Mouse (Mus musculus): ENCODE data around the gene Tnrc6c. TPM values are rescaled to one million over a fixed set of nuclear protein-coding genes. Genes with fewer than 3 reads are reported as not detected.
A peak's percentile ranks its signal among the peaks of the same experiment; 100 is the strongest.

Gene Tnrc6c
- polyA plus RNA-seq, 1 experiment: 22.7 TPM

GRCm38 (mm10) chr11:117678740-117679139, 24.7 kb downstream of the Tnrc6c start:
- peaks cover 2% of the 10 kb centered on the region for H3K4me1 ChIP-seq (ENCODE audit: control insufficient read depth, insufficient read depth, insufficient read length)
- no peak overlapping the region for H3K4me3 ChIP-seq (ENCODE audit: extremely low read depth, insufficient read depth, insufficient read length)
- DNase-seq (ENCODE audit: low read depth in 1 of 2, low spot score in 2 of 2): peak in 1 of 2 experiments; percentile 14
- TF ChIP-seq CTCF (IDR thresholded peaks at IDR 0.05; ENCODE audit: extremely low read depth, insufficient read depth, insufficient read length, insufficient replicate concordance) (no peak), POLR2A (IDR thresholded peaks at IDR 0.05; ENCODE audit: low read depth, low read length) (no peak)
- 44% methylated on average over 2 of the region's 2 CpGs for WGBS
- H3K27ac ChIP-seq (ENCODE audit: insufficient read depth, low read length): no peak overlapping the region
- no peaks in the 10 kb centered on the region for H3K27me3 ChIP-seq (ENCODE audit: control insufficient read depth, insufficient read depth, low read length)
- H3K36me3 ChIP-seq (ENCODE audit: control insufficient read depth, insufficient read depth, low read length): no peaks in the 10 kb centered on the region

- DNase-seq (ENCODE audit: low read depth in 1 of 2, low spot score in 2 of 2): no peak
- Histone ChIP-seq H3K36me3 (ENCODE audit: control insufficient read depth, insufficient read depth, low read length) (no peaks in the 10 kb centered on the region), H3K4me1 (ENCODE audit: control insufficient read depth, insufficient read depth, insufficient read length) (peaks cover 29% of the 10 kb centered on the region; the same call in 1 of the 2 replicates), H3K4me3 (ENCODE audit: extremely low read depth, insufficient read depth, insufficient read length) (no peak overlapping the region), H3K27ac (ENCODE audit: insufficient read depth, low read length) (no peak overlapping the region), H3K27me3 (ENCODE audit: control insufficient read depth, insufficient read depth, low read length) (no peaks in the 10 kb centered on the region)
- TF ChIP-seq CTCF (IDR thresholded peaks at IDR 0.05; ENCODE audit: extremely low read depth, insufficient read depth, insufficient read length, insufficient replicate concordance) (no peak), POLR2A (IDR thresholded peaks at IDR 0.05; ENCODE audit: low read depth, low read length) (no peak)
- WGBS: 85% methylated on average over 5 of the region's 5 CpGs
Measured at GRCm38 (mm10) chr11:117684640-117685039, 30.6 kb downstream of the Tnrc6c start.

- Histone ChIP-seq H3K36me3 (ENCODE audit: control insufficient read depth, insufficient read depth, low read length) (no peaks in the 10 kb centered on the region), H3K4me1 (ENCODE audit: control insufficient read depth, insufficient read depth, insufficient read length) (peaks cover 29% of the 10 kb centered on the region; the same call in 1 of the 2 replicates), H3K27ac (ENCODE audit: insufficient read depth, low read length) (peak overlapping the region; percentile 13; the same call in 1 of the 2 replicates), H3K4me3 (ENCODE audit: extremely low read depth, insufficient read depth, insufficient read length) (no peak overlapping the region), H3K27me3 (ENCODE audit: control insufficient read depth, insufficient read depth, low read length) (no peaks in the 10 kb centered on the region)
- TF ChIP-seq POLR2A (IDR thresholded peaks at IDR 0.05; ENCODE audit: low read depth, low read length) (no peak), CTCF (IDR thresholded peaks at IDR 0.05; ENCODE audit: extremely low read depth, insufficient read depth, insufficient read length, insufficient replicate concordance) (no peak)
- WGBS: 49% methylated on average over 3 of the region's 3 CpGs
- DNase-seq (ENCODE audit: low read depth in 1 of 2, low spot score in 2 of 2): no peak
Measured at GRCm38 (mm10) chr11:117685461-117685860, 31.4 kb downstream of the Tnrc6c start.

GRCm38 (mm10) chr11:117686021-117686420, 31.9 kb downstream of the Tnrc6c start:
- H3K36me3 ChIP-seq (ENCODE audit: control insufficient read depth, insufficient read depth, low read length): no peaks in the 10 kb centered on the region
- 49% methylated on average over 8 of the region's 8 CpGs for WGBS
- peak; percentile 16 to 45 for DNase-seq (ENCODE audit: low read depth in 1 of 2, low spot score in 2 of 2)
- H3K4me3 ChIP-seq (ENCODE audit: extremely low read depth, insufficient read depth, insufficient read length): no peak overlapping the region; the same call in 1 of the 2 replicates
- TF ChIP-seq POLR2A (IDR thresholded peaks at IDR 0.05; ENCODE audit: low read depth, low read length): no peak
- TF ChIP-seq CTCF (IDR thresholded peaks at IDR 0.05; ENCODE audit: extremely low read depth, insufficient read depth, insufficient read length, insufficient replicate concordance): peak; percentile 18; the same call in 1 of the 2 replicates
- H3K4me1 ChIP-seq (ENCODE audit: control insufficient read depth, insufficient read depth, insufficient read length): peaks cover 29% of the 10 kb centered on the region; the same call in 1 of the 2 replicates
- H3K27ac ChIP-seq (ENCODE audit: insufficient read depth, low read length): peak overlapping the region; percentile 33; the same call in 1 of the 2 replicates
- H3K27me3 ChIP-seq (ENCODE audit: control insufficient read depth, insufficient read depth, low read length): no peaks in the 10 kb centered on the region

- Histone ChIP-seq H3K27ac (ENCODE audit: insufficient read depth, low read length) (no peak overlapping the region), H3K36me3 (ENCODE audit: control insufficient read depth, insufficient read depth, low read length) (no peaks in the 10 kb centered on the region), H3K4me3 (ENCODE audit: extremely low read depth, insufficient read depth, insufficient read length) (no peak overlapping the region), H3K27me3 (ENCODE audit: control insufficient read depth, insufficient read depth, low read length) (no peaks in the 10 kb centered on the region), H3K4me1 (ENCODE audit: control insufficient read depth, insufficient read depth, insufficient read length) (peaks cover 29% of the 10 kb centered on the region; the same call in 1 of the 2 replicates)
- DNase-seq (ENCODE audit: low read depth in 1 of 2, low spot score in 2 of 2): no peak
- no peak for TF ChIP-seq POLR2A (IDR thresholded peaks at IDR 0.05; ENCODE audit: low read depth, low read length)
- no peak for TF ChIP-seq CTCF (IDR thresholded peaks at IDR 0.05; ENCODE audit: extremely low read depth, insufficient read depth, insufficient read length, insufficient replicate concordance)
- WGBS: 78% methylated on average over 2 of the region's 2 CpGs
Measured at GRCm38 (mm10) chr11:117688603-117689002, 34.5 kb downstream of the Tnrc6c start.

- no peak for DNase-seq (ENCODE audit: low read depth in 1 of 2, low spot score in 2 of 2)
Measured at GRCm38 (mm10) chr11:117691311-117691710, 37.2 kb downstream of the Tnrc6c start.

GRCm38 (mm10) chr11:117694050-117694449, 40.0 kb downstream of the Tnrc6c start:
- no peak overlapping the region for H3K4me3 ChIP-seq (ENCODE audit: extremely low read depth, insufficient read depth, insufficient read length)

More at GRCm38 (mm10) chr11:117691311-117691710, 37.2 kb downstream of the Tnrc6c start:
- H3K4me1 ChIP-seq (ENCODE audit: control insufficient read depth, insufficient read depth, insufficient read length): peaks cover 19% of the 10 kb centered on the region; the same call in 1 of the 2 replicates
- H3K27ac ChIP-seq (ENCODE audit: insufficient read depth, low read length): no peak overlapping the region
- H3K27me3 ChIP-seq (ENCODE audit: control insufficient read depth, insufficient read depth, low read length): no peaks in the 10 kb centered on the region
- no peaks in the 10 kb centered on the region for H3K36me3 ChIP-seq (ENCODE audit: control insufficient read depth, insufficient read depth, low read length)
- no peak overlapping the region for H3K4me3 ChIP-seq (ENCODE audit: extremely low read depth, insufficient read depth, insufficient read length)
- no peak for TF ChIP-seq CTCF (IDR thresholded peaks at IDR 0.05; ENCODE audit: extremely low read depth, insufficient read depth, insufficient read length, insufficient replicate concordance)
- no peak for TF ChIP-seq POLR2A (IDR thresholded peaks at IDR 0.05; ENCODE audit: low read depth, low read length)

More at GRCm38 (mm10) chr11:117694050-117694449, 40.0 kb downstream of the Tnrc6c start:
- Histone ChIP-seq H3K36me3 (ENCODE audit: control insufficient read depth, insufficient read depth, low read length) (no peaks in the 10 kb centered on the region), H3K27me3 (ENCODE audit: control insufficient read depth, insufficient read depth, low read length) (no peaks in the 10 kb centered on the region), H3K27ac (ENCODE audit: insufficient read depth, low read length) (no peak overlapping the region), H3K4me1 (ENCODE audit: control insufficient read depth, insufficient read depth, insufficient read length) (peaks cover 7% of the 10 kb centered on the region; the same call in 1 of the 2 replicates)
- DNase-seq (ENCODE audit: low read depth in 1 of 2, low spot score in 2 of 2): no peak
- TF ChIP-seq POLR2A (IDR thresholded peaks at IDR 0.05; ENCODE audit: low read depth, low read length): no peak
- TF ChIP-seq CTCF (IDR thresholded peaks at IDR 0.05; ENCODE audit: extremely low read depth, insufficient read depth, insufficient read length, insufficient replicate concordance): no peak
- 59% methylated on average over 5 of the region's 5 CpGs for WGBS
